Mouse (Mus musculus): ENCODE results near the gene Cd300e.

GRCm38 (mm10) chr11:115052991-115053390 lies 9.0 kb downstream of the Cd300e start:
- TF ChIP-seq CTCF (IDR thresholded peaks at IDR 0.05; ENCODE audit: borderline replicate concordance, control insufficient read depth, extremely low read depth, insufficient read depth, low read length, poor library complexity) (no peak), POLR2A (IDR thresholded peaks at IDR 0.05; ENCODE audit: control insufficient read depth, extremely low read depth, insufficient read depth, low read length, poor library complexity) (no peak)

Data from thymus, adult 2 months (tissue).